Mouse (Mus musculus): Measurements from ENCODE around the gene Asic2. TPM values are rescaled to one million over a fixed set of nuclear protein-coding genes. Genes with fewer than 3 reads are reported as not detected.

The Asic2 gene
- total RNA-seq, 2 experiments from 2014 or later = not detected

DNA sequence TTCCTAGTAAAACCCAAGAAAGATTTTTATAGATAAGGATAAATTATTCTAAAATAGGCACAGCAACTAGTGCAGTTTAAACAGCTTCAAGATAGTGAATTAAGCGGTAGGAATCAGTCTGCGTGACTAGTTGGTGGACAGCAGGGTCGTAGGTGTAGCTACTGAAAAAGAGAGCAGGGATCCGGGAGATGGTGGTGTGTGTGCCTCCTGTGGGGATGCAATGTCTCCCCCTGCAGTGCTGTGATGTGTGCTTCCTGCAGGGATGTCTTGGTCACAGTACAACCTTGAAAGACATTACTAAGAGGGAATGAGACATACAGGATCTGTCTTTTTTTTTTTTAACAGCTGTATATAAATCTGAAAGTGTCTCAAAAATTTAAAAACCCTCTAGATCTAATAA, 456.9 kb downstream of the Asic2 start:
- no peak for DNase-seq

DNA sequence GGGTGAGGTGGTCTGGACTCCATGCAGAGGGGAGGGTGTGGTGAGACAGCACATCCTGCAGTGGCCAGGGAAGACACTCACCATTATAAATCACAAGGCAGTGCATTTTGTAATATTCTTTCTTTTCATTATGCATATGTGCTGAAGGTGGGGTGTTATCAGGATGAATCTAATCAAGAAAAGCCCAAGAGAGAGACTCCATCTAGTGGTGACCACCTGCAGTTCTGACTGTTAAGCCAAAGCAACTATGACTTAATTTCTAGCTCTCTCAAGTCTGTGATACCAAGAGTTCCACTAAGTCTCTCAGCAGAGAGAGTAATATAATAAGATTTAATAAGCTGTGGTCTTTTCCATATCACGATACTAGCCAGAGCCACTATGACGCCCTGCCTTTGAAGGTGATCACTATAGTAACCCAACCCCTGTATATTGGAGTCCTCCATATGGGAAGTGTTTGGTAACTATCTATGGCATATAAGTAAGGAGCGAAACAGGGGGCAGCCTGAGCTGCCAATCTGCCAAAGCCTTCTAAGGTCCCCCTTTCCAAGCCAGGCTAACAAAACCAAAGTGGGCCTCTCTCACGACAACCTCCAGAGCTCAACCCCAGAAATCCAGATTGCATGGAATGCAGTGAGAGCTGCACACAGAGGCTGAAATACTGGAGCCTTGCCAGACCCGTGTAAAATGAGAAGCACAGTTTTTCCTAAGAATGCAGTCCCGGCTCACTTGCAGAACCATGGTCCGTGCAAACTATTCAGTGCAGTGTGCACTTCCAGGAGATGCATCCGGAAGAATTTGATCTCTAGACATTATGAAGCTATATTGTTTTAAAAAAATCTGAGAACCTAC, 459.6 kb downstream of the Asic2 start:
- no peak for DNase-seq

DNA sequence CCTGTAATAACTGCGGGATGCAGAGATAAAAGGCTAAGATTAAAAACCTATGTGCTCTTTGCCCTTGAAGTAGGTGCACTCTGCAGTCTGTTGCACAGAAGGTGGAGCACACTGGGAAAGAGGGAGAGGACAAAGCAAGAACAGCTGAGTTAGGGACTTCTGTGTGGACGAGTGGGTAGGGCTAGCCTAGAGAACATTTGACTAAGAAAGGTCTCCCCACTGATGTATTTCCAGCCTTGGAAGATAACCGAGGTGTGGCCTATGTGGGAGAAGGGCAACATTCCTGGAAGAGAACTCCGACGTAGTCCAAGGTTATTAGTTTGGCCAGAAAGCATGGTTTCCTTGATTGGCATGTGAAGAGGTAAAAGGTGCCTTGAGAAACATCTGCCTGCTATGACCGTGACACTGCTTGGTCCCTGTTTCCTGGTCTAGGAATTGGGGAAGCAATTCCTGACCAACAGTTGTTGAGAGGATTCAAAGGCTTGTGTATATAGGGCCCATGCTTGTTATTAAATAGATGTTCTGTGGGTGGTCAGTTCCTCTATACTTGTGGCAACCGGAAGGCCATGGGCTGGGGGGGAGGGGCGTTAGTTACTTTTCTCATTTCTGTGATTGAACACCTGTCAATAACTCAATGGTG, 463.3 kb downstream of the Asic2 start:
- DNase-seq = no peak

DNA sequence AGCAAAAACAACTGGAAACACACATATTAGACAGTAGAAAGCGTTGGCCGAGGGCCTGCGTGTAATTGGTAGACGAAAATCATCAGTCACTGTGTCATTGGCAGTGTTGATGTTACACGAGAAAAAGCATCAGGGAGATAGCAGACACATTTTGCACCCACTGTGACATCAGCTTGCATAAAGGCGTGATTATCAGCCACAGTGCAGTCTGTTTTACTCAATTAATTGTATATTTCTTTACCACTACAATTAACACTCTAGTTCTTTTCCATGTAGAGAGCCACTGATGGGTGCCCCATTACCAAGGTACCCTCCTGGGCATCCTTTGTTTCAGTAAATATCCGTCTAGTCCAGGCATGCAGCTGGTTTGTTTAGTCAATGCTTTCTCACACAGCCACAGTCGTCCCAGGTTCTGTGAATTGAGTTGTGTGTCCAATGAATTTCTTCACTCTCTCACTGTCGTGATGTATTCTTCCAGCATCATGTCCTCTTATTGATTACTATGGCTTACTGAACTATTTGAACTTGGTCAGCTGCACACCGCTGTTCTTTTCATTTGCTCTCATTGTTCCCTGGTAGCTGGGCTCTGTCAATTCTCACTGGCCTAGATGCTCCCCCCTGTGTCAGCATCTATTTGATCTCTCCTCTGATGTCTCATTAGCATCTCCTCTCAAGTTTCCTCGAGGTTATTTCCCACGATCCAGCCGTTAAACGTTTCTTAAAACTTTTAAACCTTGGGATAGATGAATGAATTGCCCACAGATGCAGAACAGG, 466.6 kb downstream of the Asic2 start:
- no peak for DNase-seq

DNA sequence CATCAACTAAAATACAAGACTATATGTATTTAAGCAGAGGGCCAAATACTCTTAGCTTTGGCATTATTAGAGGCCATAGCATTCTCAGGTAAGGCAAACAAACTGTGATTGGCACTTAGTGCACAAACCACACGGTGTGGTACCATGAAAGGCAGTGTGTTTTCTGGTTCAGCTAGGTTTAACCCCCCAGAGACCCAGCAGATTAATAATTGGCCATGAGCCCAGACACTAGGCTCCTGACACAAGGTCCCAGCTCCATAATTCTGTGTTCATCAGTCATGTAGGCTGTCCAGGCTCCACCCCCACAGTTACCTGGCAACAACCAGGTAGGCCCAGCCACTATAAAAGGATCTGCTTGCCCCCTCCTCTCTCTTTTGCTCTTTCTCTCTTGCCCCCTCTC, 469.3 kb downstream of the Asic2 start:
- no peak for DNase-seq

DNA sequence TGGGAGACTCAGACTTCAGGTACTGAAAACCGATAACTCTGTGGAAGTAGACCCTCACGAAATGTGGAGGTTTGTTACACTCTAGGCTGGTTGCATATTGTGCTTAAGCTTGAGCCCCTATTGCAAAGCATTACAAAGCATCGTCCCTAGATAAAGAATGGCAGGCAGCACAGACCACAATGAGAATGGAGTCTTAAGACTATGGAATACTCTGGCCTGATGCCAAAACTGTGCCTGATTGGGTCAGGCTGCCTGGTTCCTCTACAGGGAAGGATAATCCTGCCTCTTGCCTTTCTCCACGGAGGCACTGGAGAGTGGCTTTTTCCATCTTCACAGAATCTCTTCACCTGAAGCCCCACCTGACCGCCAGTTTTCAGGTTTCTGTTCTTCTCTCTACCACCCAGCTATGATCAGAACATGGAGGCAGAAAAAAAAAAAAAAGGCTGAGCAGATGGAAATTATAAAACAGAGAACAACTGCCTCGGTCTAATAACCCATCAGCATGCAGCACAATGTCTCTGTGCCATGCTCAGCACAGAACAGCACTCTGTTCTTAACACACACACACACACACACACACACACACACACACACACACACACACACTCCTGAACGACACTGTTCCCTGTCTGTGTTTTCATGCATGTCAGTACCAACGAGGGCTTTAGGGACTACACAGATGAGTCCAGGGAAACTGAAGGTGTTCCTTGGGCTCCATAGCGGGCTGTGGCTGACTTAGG, 470.4 kb downstream of the Asic2 start:
- DNase-seq = no peak

DNA sequence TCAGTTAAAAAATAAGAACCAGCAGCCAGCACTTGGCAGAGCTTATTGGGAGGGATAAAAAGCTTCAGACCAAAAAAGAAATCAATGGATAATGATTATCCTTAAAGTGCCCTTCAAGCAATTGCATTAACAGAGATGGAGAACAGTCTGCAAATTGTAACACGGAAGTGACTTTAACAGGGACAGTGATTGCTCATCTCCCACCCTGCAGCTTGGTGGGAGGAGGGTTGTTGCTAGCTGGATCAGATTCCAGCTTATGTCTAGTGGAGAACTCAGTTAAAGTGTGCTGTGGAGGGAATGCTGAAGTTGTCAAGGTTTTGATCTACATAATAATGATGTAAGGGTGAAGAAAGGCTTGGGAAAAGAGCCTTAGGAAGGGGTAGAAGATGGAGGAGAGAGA, 471.8 kb downstream of the Asic2 start:
- no peak for DNase-seq

DNA sequence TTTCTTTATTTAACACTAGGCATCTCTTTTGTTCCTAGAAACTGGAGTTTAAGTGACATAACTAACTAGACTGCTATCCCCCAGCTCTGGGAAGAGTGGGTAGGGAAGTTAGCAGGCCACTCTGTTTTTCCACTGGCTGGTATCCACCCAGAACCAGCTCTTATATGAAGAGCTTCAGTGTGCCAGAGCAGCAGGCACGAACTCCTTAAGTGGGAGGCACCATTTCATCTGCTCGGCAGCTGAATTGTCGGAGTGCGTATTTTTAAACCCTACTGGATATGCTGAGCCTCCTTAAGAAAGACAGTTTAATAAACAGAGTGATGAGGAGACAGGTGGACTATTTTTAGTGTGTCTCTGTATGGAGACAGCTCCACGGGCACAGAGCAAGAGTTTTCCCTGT, 475.9 kb downstream of the Asic2 start:
- no peak for DNase-seq

DNA sequence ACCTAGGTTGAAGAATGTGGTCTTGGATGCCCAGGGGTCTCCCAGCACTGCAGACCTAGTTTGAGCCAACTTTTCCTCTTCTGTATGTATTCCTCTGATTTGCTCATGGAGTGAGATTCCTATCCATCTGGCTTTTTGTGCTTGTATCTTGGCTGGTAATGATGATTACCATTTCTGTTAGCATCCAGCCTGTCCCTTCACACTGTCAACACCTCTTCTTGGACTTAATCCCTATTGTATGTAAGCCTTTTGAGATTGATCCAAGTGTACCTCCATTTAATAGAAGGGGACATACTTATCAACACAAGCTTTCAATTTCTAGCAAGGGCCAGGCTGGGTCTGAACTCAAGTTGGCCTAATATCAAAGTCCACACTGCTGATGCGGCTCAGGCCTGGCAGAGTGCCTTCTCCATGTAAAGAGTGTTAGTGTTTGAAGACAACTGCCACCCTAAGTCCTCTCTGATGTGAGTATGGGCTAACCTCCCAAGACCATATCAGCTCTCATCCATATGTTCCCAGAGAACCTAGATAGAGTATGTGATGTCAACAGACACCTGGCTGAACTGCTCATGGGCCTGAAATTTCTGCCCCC, 479.0 kb downstream of the Asic2 start:
- no peak for DNase-seq

DNA sequence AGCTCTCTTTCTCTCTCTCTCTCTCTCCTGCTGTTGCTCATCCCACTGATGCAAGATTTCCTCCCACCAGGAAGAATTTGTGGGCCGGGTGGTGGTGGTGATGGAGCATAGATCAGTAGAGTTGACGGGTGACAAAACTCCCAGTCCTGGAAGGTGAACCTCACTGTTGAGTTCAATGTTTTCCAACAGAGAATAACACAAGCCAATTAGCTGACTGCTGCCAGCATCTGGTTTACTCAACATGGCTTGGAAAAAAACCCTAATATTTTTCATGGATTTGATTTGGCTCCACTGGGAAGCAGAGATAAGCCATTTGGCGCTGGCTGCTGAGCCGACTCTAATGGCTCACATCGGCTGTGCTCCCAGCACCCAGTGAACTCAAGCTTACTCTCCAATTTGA, 479.6 kb downstream of the Asic2 start:
- no peak for DNase-seq

DNA sequence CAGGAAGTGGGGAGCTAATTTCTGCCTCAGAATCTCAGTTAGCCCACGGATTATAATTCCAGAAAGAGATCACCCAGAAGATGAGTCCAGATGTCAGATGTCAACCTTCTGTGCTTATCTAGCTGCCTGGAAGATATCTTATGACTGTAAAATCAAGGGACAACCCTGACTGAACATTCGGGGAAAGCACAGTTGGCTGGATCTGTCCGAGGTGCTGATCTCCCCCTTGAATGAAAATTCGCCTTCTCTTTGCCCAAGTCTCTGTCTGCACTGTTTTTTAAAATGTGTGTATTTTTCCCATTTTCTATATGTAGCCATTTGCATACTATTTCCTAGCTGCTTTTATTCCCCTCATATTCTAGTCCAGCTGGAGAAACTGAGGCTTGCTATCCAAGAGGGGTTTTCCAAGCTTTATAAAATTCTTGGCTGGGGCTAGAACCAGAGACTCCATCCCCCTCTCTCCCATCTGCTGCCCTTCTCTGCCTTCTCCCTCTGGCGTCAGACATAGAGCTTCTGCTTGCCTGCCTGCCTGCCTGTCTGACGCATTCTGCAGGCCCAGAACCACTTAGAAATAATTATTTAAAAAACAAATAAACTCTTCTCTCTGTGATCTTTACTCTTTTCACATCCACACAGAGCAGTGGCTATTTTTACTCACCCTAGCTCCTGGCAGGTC, 481.9 kb downstream of the Asic2 start:
- no peak for DNase-seq

DNA sequence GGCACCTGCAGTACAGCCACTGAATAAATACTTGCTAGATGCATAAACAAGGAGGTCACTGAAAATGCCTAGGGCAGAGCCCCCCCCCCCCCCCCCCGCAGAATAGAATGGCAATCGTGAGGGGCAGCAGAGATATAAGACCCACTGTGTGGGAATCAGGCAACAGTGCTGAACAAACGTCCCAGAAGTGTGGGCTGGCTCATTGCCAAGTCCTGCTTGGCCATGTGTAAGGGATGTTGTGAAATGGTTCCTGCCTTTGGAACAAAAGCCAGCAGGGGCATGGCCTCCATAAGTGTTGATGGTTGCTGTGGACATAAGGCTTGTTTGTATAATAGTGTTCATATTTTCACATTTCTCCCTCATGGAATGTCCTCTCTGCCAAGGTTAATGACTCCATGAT, 487.1 kb downstream of the Asic2 start:
- no peak for DNase-seq

DNA sequence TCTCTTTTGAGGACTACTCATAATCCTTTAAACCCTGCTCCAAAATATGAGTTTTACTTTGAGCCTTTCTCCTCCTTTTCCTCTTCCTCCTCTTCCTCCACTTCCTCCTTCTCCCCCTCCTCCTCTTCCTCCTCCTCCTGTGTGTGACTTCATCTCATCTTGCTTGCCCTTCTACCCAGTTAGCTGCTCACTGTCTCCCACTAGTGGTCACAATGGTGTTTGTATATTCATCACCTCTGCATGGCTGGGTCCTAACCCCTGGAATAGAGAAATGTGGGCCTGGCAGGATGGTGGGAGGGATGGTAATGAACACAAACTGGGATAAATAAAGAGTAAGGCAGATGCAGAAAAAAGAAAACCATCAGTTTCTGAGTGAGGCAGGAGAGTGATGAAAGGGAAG, 492.0 kb downstream of the Asic2 start:
- no peak for DNase-seq

DNA sequence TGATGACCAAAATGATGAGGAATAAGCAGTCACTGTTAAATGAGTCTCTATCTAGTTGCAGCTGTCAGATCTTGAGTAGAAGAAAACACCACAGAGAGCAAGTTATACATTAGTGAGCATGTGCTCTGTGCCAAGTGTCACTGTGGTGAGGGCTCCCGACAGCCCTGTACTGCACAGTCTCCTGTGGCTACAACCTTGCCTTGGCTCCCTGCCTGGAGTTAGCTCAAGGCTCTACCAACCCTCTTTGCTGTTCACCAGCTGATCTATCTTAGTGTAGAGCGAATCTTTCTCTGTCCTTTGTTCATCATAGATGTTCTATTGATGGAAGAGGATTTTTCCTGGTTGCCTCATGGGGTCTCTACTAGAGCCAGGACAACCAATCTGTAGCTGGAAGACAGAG, 494.1 kb downstream of the Asic2 start:
- DNase-seq = no peak

DNA sequence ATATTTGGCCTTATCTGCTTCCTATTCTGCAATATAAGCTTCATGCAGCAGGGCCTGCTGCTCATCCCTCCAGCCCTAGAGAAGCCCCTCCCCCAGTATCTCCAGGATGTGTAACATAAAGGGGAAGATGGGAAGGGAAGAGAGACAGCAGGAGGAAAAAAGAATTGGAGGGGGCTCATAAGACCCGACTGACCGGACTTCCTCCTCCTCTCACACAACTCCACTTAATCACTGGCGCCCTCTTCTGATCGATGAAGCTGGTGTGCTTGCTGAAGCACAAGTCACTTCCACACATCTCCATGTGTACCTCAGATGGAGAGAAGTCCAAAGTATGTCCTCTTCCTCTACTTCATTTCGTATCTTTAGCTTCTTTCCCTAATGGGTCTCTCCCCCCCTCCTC, 506.1 kb downstream of the Asic2 start:
- no peak for DNase-seq

DNA sequence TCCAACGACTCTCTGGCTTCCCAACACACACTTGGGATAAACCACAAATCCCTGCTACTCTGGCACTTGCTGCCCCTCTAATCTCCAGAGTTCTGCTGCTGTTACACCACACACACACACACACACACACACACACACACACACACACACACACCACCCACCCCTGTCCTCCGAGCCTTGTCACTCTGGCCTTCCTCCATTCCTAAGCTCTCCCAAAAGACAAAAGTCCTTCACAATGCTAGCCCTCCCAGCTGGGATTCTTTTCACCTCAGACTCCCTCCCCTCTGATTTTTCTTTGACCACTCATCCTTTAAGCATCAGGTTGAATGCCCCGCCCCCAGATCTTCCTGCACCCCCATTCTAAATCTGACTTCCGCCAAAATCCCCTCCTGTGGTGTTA, 506.5 kb downstream of the Asic2 start:
- DNase-seq = no peak

DNA sequence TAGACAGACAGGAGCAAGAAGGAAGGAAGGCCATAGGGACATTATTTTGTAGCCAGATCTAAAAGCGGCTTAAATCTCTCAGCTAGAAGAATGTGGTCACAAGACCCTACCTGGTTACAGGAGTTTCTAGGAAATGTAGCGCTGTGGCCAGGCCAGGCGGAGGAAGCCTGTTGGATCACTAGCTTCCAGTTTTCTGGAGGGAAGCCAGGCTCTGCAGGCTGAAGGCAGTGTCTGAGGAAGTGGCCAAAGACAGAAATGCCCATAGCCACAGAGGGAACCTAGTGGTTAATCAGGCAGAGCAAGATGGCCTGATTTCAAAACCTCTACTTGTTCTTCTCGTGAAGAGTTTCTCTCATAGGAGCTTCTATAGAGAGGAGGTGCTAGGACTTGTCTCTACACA, 513.3 kb downstream of the Asic2 start:
- no peak for DNase-seq

DNA sequence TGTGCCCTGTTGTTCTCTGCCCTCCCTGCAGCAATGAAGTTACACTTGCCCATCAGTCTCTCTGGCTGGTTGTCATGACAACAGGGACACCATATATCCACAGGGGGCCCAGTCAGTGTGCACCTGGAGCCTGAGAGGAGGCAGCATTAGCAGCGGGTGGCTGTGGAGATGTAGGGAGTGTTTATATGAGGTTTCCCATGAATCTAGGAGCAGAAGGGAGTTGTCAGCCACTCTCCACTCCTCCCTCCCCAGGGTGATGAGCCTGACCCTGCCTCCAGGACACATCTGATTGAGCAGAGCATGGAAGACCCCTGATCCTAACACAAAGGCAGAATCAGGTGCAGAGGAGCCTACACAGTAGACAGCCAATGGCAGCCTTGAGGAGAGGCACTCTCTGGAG, 514.1 kb downstream of the Asic2 start:
- DNase-seq = no peak

DNA sequence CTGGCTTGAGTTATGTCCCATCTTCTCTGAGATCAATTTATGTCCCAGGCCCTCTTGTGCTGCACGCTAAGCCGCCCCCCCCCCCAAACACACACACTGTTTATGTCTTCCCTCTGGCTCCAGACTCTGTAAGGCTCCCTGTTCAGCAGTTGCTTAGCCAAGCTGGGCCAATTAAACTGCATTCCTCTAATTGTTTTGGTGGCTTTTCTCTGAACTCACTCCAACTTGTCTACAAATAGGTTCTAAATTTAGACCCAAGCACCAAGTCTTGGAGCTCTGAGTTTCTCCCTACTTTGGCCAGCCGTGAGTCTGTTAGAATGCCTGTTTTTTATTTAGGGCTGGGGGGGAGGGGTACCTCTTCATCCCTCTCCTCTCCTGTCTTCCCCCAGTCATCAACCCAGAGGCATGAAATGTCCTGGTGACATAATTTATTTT, 519.0 kb downstream of the Asic2 start:
- no peak for DNase-seq

DNA sequence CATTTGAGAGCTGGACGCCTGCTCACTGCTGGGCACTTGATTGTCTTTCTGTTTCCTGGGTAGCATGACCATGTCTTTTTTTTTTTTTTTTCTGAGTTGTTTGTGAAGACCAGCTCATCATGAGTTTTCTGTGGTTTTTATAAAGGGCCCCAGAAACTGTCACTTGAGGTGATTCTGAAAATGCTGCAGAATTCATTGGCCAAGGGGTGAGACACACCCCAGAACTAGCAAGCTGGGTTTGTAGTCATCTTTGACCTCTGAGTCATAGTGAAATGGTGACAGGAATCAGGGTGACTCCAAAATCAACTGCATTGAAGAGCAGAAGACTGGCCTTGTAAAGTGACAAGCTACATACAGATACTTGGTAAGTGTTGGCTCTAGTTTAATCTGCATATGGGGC, 521.9 kb downstream of the Asic2 start:
- no peak for DNase-seq

DNA sequence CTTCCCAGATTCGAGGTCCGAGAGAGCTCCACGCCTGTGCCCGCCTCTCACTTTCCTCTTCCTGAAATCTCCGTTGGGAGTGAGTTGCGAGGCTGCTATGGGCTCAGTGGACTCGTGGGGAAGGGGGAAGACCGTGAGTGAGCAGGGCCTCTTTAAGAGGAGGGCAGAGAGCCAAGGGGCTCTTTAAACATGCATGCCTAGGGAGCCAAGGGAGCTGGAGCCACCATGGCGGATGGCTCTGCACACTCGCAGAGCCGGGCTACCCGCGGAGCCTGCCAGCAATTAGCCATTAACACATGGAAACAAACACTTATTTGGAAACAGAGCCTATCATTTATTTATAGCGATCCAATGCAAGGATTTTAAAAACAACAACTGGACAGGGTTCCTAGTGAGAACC, 541.4 kb downstream of the Asic2 start:
- DNase-seq = no peak

DNA sequence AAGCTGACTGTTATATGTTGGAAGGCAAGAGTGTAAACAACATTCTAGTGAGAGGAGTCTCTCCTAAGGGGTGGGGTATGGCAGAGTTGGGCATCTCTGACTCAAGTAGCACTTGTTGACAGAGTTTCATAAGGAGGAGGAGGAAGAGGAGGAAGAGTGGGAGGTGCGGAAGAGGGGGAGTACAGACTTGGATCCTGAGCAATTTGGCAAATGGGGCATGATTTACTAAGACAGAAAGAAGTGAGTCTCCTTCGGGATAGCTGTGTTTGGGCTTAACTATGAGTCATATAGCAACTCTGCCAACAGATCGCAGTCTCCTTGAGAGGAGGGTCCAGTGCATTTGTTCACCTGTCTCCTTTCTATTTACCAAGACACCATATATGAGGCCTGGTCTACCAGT, 549.1 kb downstream of the Asic2 start:
- DNase-seq = no peak

All from gastrocnemius, postnatal 25 days (tissue).